Mouse (Mus musculus): ENCODE data around the gene Mre11a.

DNA sequence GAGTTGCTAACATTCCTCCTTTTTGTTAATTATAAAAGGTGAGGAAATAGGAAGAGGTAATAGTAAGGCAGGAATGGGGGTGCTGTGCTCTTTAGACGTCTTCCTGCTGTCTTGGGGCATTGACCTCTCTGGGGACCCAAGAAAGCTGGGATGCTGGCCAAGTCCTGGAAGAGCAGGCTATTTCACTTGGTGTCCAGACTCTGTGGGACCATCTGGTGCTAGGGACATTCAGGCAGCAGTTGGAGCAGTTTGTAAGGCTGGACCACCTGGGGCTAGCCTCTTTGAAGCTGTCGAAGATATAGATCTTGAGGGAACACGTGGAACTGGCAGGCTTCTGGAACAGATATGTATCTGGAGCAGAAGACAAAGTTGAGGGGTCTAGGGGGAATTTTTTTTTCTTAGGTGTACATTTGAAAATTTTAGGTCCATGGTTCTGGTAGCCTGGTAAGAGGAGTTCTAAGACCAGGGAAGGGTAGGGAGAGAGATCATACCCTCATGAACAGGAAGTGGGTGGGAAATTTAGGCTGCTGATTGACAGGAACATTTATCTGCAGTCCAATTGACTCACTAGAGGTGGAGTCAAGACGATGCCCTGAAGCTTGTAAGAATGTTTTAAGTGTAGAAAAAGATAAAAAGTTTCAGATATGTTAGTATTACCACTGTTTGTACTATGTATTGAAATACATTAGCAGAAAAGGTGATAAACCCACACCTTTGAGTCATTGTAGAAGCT is 72.6 kb downstream of the Mre11a start:
- TF ChIP-seq CTCF (conservative IDR thresholded peaks at IDR 0.05 in 1 of 2, IDR thresholded peaks at IDR 0.05 in 1 of 2; ENCODE audit: low read depth in 2 of 2, low read length in 2 of 2) (no peak), MYC (IDR thresholded peaks at IDR 0.05; ENCODE audit: low read depth, low read length) (no peak), CHD1 (IDR thresholded peaks at IDR 0.05; ENCODE audit: low read depth, low read length) (no peak), POLR2A (IDR thresholded peaks at IDR 0.05; ENCODE audit: low read depth, low read length) (no peak), SIN3A (IDR thresholded peaks at IDR 0.05; ENCODE audit: low read length) (no peak), RCOR1 (conservative IDR thresholded peaks at IDR 0.05; ENCODE audit: low read depth, low read length) (no peak), RAD21 (IDR thresholded peaks at IDR 0.05; ENCODE audit: low read depth, low read length) (no peak), MAZ (IDR thresholded peaks at IDR 0.05; ENCODE audit: low read depth, low read length) (no peak), USF1 (IDR thresholded peaks at IDR 0.05; ENCODE audit: low read depth, low read length) (no peak), ELF1 (IDR thresholded peaks at IDR 0.05; ENCODE audit: low read depth, low read length) (no peak), EP300 (IDR thresholded peaks at IDR 0.05; ENCODE audit: low read length) (no peak), HCFC1 (IDR thresholded peaks at IDR 0.05; ENCODE audit: low read depth, low read length) (no peak), SMC3 (IDR thresholded peaks at IDR 0.05; ENCODE audit: low read depth, low read length) (no peak), MAFK (IDR thresholded peaks at IDR 0.05; ENCODE audit: insufficient replicate concordance, low read length) (no peak)

Data from CH12.LX (cell line).